Mouse (Mus musculus): ENCODE data around the gene Pla2g2f. TPM values are rescaled to one million over a fixed set of nuclear protein-coding genes. Genes with fewer than 3 reads are reported as not detected.

Pla2g2f gene
- not detected in 2 replicates for polyA plus RNA-seq (2011; ENCODE audit: insufficient read depth, insufficient read length, low replicate concordance, missing spikeins)

DNA sequence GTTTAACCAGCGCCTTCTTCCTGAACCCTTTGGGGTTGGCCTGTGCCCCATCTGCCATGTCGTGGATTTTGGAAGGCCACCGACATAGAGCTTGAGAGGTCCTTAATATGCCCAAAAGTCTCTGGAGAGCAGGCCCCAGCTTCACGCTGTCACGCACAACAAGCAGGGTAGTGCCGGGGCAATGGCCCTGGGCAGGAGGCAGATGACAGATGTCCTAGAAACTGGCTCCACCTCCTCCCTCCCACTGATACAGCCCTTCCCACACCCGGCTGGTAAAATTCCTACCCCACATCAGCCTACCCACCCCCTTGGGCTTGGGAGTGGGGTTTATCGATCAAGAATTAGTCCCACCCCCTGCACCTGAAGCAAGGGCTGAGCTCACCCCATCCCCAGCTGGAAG is at the start of gene Pla2g2f:
Gene Pla2g2f, minus strand, starts transcription at position 211 of the 400 bp plus-strand sequence.
- TF ChIP-seq CTCF (IDR thresholded peaks at IDR 0.05; ENCODE audit: control insufficient read depth, insufficient read depth, low read length) (no peak), POLR2A (IDR thresholded peaks at IDR 0.05; ENCODE audit: borderline replicate concordance, control insufficient read depth, low read depth, low read length) (no peak)
- Histone ChIP-seq H3K4me1 (ENCODE audit: control insufficient read depth, insufficient read depth, low read length) (no peaks in the 10 kb centered on the region), H3K4me3 (replicated peaks; ENCODE audit: control insufficient read depth, low read depth, low read length) (no peak within 1 kb of the TSS), H3K27ac (ENCODE audit: control insufficient read depth, insufficient read depth, low read depth, low read length, poor library complexity) (no peak within 1 kb of the TSS)
- WGBS, result 82% methylated on average over 8 of the region's 8 CpGs

DNA sequence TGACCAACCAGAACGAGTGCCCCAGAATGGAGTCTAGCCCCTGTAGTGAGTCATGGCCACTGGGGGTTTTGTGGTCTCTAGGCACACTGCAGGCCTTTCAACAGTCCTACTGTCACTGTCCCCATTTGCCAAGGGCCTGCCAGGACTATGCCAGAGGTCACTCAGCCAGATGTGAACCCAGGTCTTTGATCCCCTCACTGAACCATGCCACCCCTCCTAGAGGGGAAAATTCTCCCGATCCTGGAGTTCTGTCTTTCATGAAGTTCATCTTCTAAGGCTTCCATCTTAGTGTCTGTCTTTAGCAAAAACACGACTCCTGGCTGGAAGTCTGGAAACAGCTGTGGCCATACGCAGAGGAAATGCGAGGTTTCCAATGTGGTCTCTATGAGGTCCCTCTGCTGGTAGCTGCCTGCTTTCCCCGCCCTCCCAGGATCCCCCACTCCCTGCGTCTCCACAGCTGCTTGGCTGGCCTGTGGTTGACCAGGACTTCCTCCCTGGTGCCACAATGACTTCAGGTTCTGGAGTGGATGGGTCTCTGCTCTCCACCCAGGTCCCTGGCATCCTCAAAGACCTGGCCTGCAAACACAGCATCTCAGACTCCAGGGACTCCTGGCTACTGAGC is 49.6 kb upstream of the Pla2g2f start:
- WGBS, result 12% methylated on average over 7 of the region's 7 CpGs
- Histone ChIP-seq H3K27ac (ENCODE audit: control insufficient read depth, insufficient read depth, low read depth, low read length, poor library complexity) (no peak overlapping the region), H3K4me1 (ENCODE audit: control insufficient read depth, insufficient read depth, low read length) (no peaks in the 10 kb centered on the region), H3K4me3 (replicated peaks; ENCODE audit: control insufficient read depth, low read depth, low read length) (no peak overlapping the region)
- TF ChIP-seq POLR2A (IDR thresholded peaks at IDR 0.05; ENCODE audit: borderline replicate concordance, control insufficient read depth, low read depth, low read length), result no peak
- no peak for TF ChIP-seq CTCF (IDR thresholded peaks at IDR 0.05; ENCODE audit: control insufficient read depth, insufficient read depth, low read length)

DNA sequence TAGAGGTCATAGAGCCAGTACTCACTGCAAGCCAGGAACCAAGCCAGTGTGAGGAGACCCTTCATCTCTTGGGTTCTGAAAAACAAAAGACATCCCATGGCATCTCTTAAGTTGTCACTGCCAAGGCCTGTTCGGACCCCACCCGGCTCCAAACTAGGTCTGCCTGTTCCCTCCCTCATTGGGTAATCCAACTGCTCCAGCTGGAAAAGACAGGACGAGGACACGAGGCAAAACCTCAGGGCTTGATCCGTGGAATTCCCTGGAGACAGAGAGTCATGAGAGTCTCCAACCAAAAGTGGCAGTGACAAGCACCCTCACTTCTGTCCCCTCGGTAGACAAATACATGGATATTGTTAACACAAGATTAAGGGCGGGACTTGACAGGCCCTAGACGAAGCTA is 48.7 kb upstream of the Pla2g2f start:
- Histone ChIP-seq H3K4me3 (replicated peaks; ENCODE audit: control insufficient read depth, low read depth, low read length) (no peak overlapping the region), H3K4me1 (ENCODE audit: control insufficient read depth, insufficient read depth, low read length) (no peaks in the 10 kb centered on the region), H3K27ac (ENCODE audit: control insufficient read depth, insufficient read depth, low read depth, low read length, poor library complexity) (no peak overlapping the region)
- no peak for TF ChIP-seq CTCF (IDR thresholded peaks at IDR 0.05; ENCODE audit: control insufficient read depth, insufficient read depth, low read length)
- no peak for TF ChIP-seq POLR2A (IDR thresholded peaks at IDR 0.05; ENCODE audit: borderline replicate concordance, control insufficient read depth, low read depth, low read length)
- WGBS, result 80% methylated on average over 8 of the region's 8 CpGs

- H3K4me3 ChIP-seq (replicated peaks; ENCODE audit: control insufficient read depth, low read depth, low read length), result no peak overlapping the region
- TF ChIP-seq CTCF (IDR thresholded peaks at IDR 0.05; ENCODE audit: control insufficient read depth, insufficient read depth, low read length), result no peak
- no peak for TF ChIP-seq POLR2A (IDR thresholded peaks at IDR 0.05; ENCODE audit: borderline replicate concordance, control insufficient read depth, low read depth, low read length)
- no peaks in the 10 kb centered on the region for H3K4me1 ChIP-seq (ENCODE audit: control insufficient read depth, insufficient read depth, low read length)
- 60% methylated on average over 8 of the region's 8 CpGs for WGBS
- no peak overlapping the region for H3K27ac ChIP-seq (ENCODE audit: control insufficient read depth, insufficient read depth, low read depth, low read length, poor library complexity)
Observed at GRCm38 (mm10) chr4:138805248-138805647, 47.8 kb upstream of the Pla2g2f start.

- H3K27ac ChIP-seq (ENCODE audit: control insufficient read depth, insufficient read depth, low read depth, low read length, poor library complexity), result no peak overlapping the region
- no peak overlapping the region for H3K4me3 ChIP-seq (replicated peaks; ENCODE audit: control insufficient read depth, low read depth, low read length)
- H3K4me1 ChIP-seq (ENCODE audit: control insufficient read depth, insufficient read depth, low read length), result no peaks in the 10 kb centered on the region
- TF ChIP-seq POLR2A (IDR thresholded peaks at IDR 0.05; ENCODE audit: borderline replicate concordance, control insufficient read depth, low read depth, low read length), result no peak
- no peak for TF ChIP-seq CTCF (IDR thresholded peaks at IDR 0.05; ENCODE audit: control insufficient read depth, insufficient read depth, low read length)
- 81% methylated on average over 11 of the region's 11 CpGs for WGBS
Observed at GRCm38 (mm10) chr4:138802917-138803316, 45.5 kb upstream of the Pla2g2f start.

DNA sequence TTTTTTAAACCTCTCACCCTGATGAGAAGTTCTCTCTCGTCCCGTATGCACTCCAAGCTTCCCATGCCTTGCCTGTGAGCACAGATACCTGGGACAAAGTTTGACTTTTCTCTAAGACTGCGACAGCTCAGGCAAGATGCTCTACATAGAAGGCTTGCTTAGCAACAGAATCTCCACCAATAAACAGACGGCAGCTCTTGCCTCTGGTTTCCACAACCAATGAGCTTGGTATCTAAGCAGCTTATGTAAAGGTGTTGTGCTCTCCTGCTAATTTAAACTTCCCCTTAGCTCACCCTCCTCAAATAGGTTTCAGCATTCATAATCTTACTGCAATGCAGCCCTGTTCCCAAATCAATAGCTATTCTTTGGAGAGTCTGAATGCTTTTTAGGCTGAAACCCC is 44.2 kb upstream of the Pla2g2f start:
- Histone ChIP-seq H3K27ac (ENCODE audit: control insufficient read depth, insufficient read depth, low read depth, low read length, poor library complexity) (no peak overlapping the region), H3K4me3 (replicated peaks; ENCODE audit: control insufficient read depth, low read depth, low read length) (no peak overlapping the region), H3K4me1 (ENCODE audit: control insufficient read depth, insufficient read depth, low read length) (no peaks in the 10 kb centered on the region)
- TF ChIP-seq CTCF (IDR thresholded peaks at IDR 0.05; ENCODE audit: control insufficient read depth, insufficient read depth, low read length) (no peak), POLR2A (IDR thresholded peaks at IDR 0.05; ENCODE audit: borderline replicate concordance, control insufficient read depth, low read depth, low read length) (no peak)
- WGBS, result 70% methylated on average over 4 of the region's 4 CpGs

GRCm38 (mm10) chr4:138800134-138800744 is 42.8 kb upstream of the Pla2g2f start:
- TF ChIP-seq CTCF (IDR thresholded peaks at IDR 0.05; ENCODE audit: control insufficient read depth, insufficient read depth, low read length) (no peak), POLR2A (IDR thresholded peaks at IDR 0.05; ENCODE audit: borderline replicate concordance, control insufficient read depth, low read depth, low read length) (no peak)
- WGBS, result 70% methylated on average over 12 of the region's 12 CpGs
- Histone ChIP-seq H3K4me1 (ENCODE audit: control insufficient read depth, insufficient read depth, low read length) (no peaks in the 10 kb centered on the region), H3K27ac (ENCODE audit: control insufficient read depth, insufficient read depth, low read depth, low read length, poor library complexity) (no peak overlapping the region), H3K4me3 (replicated peaks; ENCODE audit: control insufficient read depth, low read depth, low read length) (no peak overlapping the region)

DNA sequence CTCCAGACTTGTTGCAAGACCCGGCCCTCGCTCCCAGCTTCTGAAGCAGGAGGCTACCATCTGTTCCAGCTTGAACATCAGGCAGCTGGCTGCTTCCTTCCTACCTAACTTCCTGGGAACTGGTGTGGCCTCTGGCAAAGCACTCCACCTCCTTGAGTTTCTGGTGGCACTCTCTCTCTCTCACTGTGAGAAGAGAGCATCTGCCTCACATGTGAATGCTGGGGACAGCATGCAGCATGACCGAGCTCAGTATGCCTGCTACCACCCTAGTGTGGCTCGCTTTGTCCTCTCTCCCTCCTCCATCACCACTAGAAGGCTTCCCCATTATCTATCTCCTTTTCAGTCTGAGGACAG is 39.8 kb upstream of the Pla2g2f start:
- Histone ChIP-seq H3K4me3 (replicated peaks; ENCODE audit: control insufficient read depth, low read depth, low read length) (no peak overlapping the region), H3K4me1 (ENCODE audit: control insufficient read depth, insufficient read depth, low read length) (no peaks in the 10 kb centered on the region), H3K27ac (ENCODE audit: control insufficient read depth, insufficient read depth, low read depth, low read length, poor library complexity) (no peak overlapping the region)
- TF ChIP-seq CTCF (IDR thresholded peaks at IDR 0.05; ENCODE audit: control insufficient read depth, insufficient read depth, low read length), result no peak
- TF ChIP-seq POLR2A (IDR thresholded peaks at IDR 0.05; ENCODE audit: borderline replicate concordance, control insufficient read depth, low read depth, low read length), result no peak
- 59% methylated on average over 4 of the region's 4 CpGs for WGBS

Data from bone marrow, adult 2 months (tissue).